Mouse (Mus musculus): ENCODE results near the gene Hoxa1. TPM values are rescaled to one million over a fixed set of nuclear protein-coding genes. Genes with fewer than 3 reads are reported as not detected.

Hoxa1 gene
- polyA plus RNA-seq, 1 experiment from 2014 or later = not detected

DNA sequence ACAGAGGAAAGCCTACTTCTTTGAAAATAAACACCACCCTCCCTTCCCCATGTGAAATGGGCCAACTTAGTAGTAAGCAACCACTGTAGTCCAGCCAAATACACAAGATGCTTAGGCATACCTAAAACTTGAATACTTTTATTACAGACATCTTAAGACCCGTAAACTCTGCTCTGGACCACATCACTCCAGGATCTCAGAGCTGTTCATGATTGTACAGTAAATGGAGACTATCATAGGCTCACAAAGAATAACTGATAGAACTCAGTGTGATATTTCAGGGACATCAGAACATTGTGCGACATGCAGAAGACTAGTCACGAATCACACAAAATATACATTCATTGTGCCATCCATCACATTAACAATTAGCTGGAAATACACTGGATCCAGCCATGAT is 2.6 kb downstream of the Hoxa1 start:
- no peak overlapping the region for H3K4me2 ChIP-seq (ENCODE audit: low read length)
- H3K27me3 ChIP-seq (replicated peaks; ENCODE audit: control insufficient read depth, insufficient read depth, low read length) = peaks cover 91% of the 10 kb centered on the region
- no peaks in the 10 kb centered on the region for H3K36me3 ChIP-seq (ENCODE audit: control insufficient read depth, insufficient read depth)
- peaks cover 12% of the 10 kb centered on the region for H3K4me1 ChIP-seq (replicated peaks; ENCODE audit: control insufficient read depth, insufficient read depth, low read length)
- H3K27ac ChIP-seq (ENCODE audit: low read length) = no peak overlapping the region
- no peak for ATAC-seq
- H3K9me3 ChIP-seq (ENCODE audit: control insufficient read depth, low read length) = no peaks in the 10 kb centered on the region
- no peak overlapping the region for H3K9ac ChIP-seq (replicated peaks; ENCODE audit: low read depth, low read length)
- WGBS = 30% methylated on average over 3 of the region's 3 CpGs
- no peak overlapping the region for H3K4me3 ChIP-seq (replicated peaks; ENCODE audit: low read length)

DNA sequence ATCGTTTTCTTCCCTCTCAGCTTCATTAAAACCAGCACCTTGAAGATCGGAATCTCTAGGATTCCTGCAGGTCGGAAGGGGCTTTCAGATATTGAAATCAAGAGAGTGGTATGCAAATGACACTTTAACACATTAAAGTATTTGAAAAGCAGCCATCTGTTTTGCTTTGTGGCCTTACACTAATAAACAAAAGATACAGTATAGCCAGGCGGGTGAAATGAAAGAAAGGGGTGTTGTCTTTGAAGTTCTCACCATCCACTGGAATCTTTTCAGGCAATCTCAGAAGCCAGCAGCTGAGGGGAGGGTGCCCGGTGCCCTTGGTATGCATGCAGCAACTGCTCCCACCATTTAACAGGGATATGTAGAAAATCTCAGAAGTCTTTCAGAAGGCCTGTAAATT is 4.1 kb downstream of the Hoxa1 start:
- Histone ChIP-seq H3K9me3 (ENCODE audit: control insufficient read depth, low read length) (peaks cover 4% of the 10 kb centered on the region; the same call in 1 of the 2 replicates), H3K9ac (replicated peaks; ENCODE audit: low read depth, low read length) (no peak overlapping the region), H3K4me3 (replicated peaks; ENCODE audit: low read length) (no peak overlapping the region), H3K27me3 (replicated peaks; ENCODE audit: control insufficient read depth, insufficient read depth, low read length) (peaks cover 90% of the 10 kb centered on the region), H3K36me3 (ENCODE audit: control insufficient read depth, insufficient read depth) (no peaks in the 10 kb centered on the region), H3K4me1 (replicated peaks; ENCODE audit: control insufficient read depth, insufficient read depth, low read length) (peaks cover 12% of the 10 kb centered on the region), H3K27ac (ENCODE audit: low read length) (no peak overlapping the region), H3K4me2 (ENCODE audit: low read length) (no peak overlapping the region)
- 2% methylated on average over 5 of the region's 5 CpGs for WGBS
- no peak for ATAC-seq

DNA sequence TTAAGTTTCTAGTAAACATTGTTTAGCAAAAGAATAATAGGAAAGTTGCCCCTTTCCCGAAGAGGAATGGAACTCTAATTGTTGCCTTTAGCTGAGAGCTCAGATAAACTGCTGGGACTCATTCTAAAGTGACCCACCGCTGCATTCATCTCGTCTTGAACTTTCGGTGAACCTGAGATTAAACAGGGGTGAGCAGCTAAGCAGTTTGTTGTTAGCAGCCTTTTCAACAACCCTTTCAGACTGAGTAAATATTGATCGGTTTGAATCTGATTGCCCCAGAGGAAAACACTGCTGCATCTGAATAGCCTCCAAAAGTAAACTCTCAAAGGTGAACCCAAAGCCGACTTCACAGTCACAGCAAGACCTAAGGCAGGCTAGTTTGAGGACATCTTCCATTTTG is 4.8 kb downstream of the Hoxa1 start:
- peaks cover 4% of the 10 kb centered on the region; the same call in 1 of the 2 replicates for H3K9me3 ChIP-seq (ENCODE audit: control insufficient read depth, low read length)
- peaks cover 5% of the 10 kb centered on the region for H3K4me1 ChIP-seq (replicated peaks; ENCODE audit: control insufficient read depth, insufficient read depth, low read length)
- H3K4me2 ChIP-seq (ENCODE audit: low read length) = no peak overlapping the region
- no peak for ATAC-seq
- H3K27ac ChIP-seq (ENCODE audit: low read length) = no peak overlapping the region
- H3K4me3 ChIP-seq (replicated peaks; ENCODE audit: low read length) = no peak overlapping the region
- no peak overlapping the region for H3K9ac ChIP-seq (replicated peaks; ENCODE audit: low read depth, low read length)
- H3K27me3 ChIP-seq (replicated peaks; ENCODE audit: control insufficient read depth, insufficient read depth, low read length) = peaks cover 89% of the 10 kb centered on the region
- H3K36me3 ChIP-seq (ENCODE audit: control insufficient read depth, insufficient read depth) = no peaks in the 10 kb centered on the region
- 2% methylated on average over 6 of the region's 6 CpGs for WGBS

DNA sequence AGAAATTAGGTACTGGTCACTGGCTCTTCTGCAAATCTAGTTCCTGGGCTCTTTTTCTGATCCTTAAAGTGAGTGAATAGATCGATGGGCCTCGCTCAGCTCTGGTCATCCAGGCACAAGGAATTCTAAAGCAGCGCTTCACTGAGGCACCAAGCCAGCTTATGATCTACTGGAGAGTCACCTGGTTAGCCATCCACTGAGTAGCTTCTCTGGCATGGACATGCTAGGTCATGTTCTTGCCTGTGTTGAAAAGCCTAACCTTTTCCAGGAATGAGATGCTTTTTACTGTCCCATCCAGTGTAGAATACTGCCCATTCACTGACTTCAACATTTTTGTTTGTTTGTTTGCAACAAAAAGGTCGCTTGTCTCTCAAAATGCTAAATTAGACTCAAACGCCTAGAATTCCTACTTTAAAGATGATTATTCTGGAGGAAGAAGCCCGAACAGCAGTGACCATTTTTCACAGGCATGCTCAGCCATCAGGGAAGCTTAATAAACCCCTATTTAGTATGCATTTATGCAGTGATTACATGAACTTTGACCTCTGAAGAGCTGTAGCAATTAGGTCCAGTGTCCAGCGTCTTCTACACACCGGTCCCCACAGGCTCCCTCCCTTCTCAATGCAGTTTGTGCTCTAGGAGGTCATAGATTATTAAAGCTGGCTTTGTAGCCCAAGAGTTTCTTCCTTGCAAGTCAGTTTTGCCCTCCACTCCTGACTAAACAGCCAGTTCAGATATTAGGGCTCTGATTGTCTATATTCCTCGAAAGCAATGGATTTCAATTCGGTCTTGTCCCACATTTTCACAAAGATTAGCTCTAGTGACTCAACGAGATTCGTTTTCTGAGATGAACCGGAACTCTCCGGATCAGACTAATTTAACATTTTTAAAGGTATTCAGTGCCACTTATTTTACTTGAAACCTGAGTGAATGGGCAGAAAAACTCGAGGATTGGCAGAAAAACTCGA is 5.6 kb downstream of the Hoxa1 start:
- no peak for ATAC-seq
- 2% methylated on average over 16 of the region's 16 CpGs for WGBS
- Histone ChIP-seq H3K4me1 (replicated peaks; ENCODE audit: control insufficient read depth, insufficient read depth, low read length) (no peaks in the 10 kb centered on the region), H3K27ac (ENCODE audit: low read length) (no peak overlapping the region), H3K27me3 (replicated peaks; ENCODE audit: control insufficient read depth, insufficient read depth, low read length) (peaks cover 89% of the 10 kb centered on the region), H3K9me3 (ENCODE audit: control insufficient read depth, low read length) (peaks cover 4% of the 10 kb centered on the region; the same call in 1 of the 2 replicates), H3K9ac (replicated peaks; ENCODE audit: low read depth, low read length) (no peak overlapping the region), H3K36me3 (ENCODE audit: control insufficient read depth, insufficient read depth) (no peaks in the 10 kb centered on the region), H3K4me3 (replicated peaks; ENCODE audit: low read length) (no peak overlapping the region), H3K4me2 (ENCODE audit: low read length) (no peak overlapping the region)

DNA sequence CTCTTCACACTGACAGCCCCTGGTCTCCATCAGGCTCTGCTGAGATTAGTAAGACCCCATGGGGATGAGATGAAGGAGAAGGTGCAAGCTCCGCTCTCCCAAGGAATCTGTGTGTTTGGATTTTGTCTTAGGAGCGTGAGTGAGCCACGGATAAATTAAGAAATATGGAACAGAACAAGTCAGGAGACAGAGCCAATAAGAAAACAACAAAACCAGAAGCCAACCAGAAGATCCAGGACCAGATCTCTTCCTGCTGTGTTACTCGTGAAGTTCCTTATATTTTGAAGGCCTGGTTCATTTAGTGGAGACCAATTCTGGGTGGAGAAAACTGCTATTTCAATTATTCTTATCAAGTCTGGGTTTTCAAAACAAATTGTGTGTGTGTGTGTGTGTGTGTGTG is 6.5 kb downstream of the Hoxa1 start:
- no peak overlapping the region for H3K9ac ChIP-seq (replicated peaks; ENCODE audit: low read depth, low read length)
- WGBS = 1% methylated on average over 4 of the region's 4 CpGs
- H3K27ac ChIP-seq (ENCODE audit: low read length) = no peak overlapping the region
- peaks cover 88% of the 10 kb centered on the region for H3K27me3 ChIP-seq (replicated peaks; ENCODE audit: control insufficient read depth, insufficient read depth, low read length)
- no peak overlapping the region for H3K4me2 ChIP-seq (ENCODE audit: low read length)
- H3K4me1 ChIP-seq (replicated peaks; ENCODE audit: control insufficient read depth, insufficient read depth, low read length) = no peaks in the 10 kb centered on the region
- no peaks in the 10 kb centered on the region for H3K36me3 ChIP-seq (ENCODE audit: control insufficient read depth, insufficient read depth)
- no peak overlapping the region for H3K4me3 ChIP-seq (replicated peaks; ENCODE audit: low read length)
- peaks cover 4% of the 10 kb centered on the region; the same call in 1 of the 2 replicates for H3K9me3 ChIP-seq (ENCODE audit: control insufficient read depth, low read length)
- ATAC-seq = no peak

DNA sequence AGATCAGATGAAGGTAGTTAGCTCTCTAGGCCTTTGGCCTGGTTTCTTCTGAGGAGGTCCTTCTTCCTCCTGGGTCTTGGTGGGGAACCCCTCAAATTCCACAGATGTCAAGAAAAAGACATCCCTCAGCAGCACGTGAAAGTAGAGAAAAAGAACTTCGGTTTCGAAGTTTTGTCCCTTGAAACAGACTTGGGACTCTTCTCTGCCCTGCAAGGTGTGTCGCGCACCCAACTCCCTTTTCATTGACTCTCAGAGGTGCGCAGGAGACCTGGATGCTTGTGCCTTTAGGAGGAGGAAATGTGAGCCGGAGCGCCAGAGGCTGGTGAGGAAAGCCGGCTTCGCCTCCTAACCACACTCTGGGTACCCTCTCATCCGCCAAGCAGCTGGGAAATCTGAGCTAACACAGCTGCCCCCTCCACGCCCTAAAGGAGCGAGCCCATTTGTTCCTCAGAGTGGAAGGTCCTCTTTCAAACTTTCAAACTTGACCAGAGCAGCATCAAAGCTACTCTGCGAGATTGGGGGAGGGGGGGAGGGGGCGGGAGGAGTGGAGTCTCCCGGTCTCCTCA is 7.6 kb downstream of the Hoxa1 start:
- Histone ChIP-seq H3K27me3 (replicated peaks; ENCODE audit: control insufficient read depth, insufficient read depth, low read length) (peaks cover 81% of the 10 kb centered on the region), H3K9me3 (ENCODE audit: control insufficient read depth, low read length) (peaks cover 4% of the 10 kb centered on the region; the same call in 1 of the 2 replicates), H3K4me3 (replicated peaks; ENCODE audit: low read length) (no peak overlapping the region), H3K27ac (ENCODE audit: low read length) (no peak overlapping the region), H3K9ac (replicated peaks; ENCODE audit: low read depth, low read length) (no peak overlapping the region), H3K4me1 (replicated peaks; ENCODE audit: control insufficient read depth, insufficient read depth, low read length) (no peaks in the 10 kb centered on the region), H3K4me2 (ENCODE audit: low read length) (no peak overlapping the region), H3K36me3 (ENCODE audit: control insufficient read depth, insufficient read depth) (no peaks in the 10 kb centered on the region)
- 3% methylated on average over 16 of the region's 16 CpGs for WGBS
- no peak for ATAC-seq

DNA sequence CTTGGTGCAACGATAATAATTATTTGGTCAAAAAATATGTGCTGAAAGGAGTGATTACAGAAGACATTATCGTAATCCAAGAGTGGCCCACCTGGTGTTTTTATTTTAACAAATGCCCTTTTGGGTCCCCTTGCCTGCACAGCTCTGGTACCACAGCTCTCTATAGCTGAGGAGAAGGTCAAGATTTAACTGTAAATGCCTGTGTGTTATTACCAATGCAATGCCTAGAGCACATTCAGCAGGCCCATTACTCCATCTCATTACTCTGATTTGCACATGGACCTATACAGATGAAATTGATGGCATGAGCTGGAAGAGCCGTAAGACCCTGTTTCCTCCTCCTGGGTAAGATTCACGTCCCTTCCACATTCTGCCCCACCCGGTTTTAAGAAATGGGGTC is 19.0 kb downstream of the Hoxa1 start:
- no peak overlapping the region for H3K9ac ChIP-seq (replicated peaks; ENCODE audit: low read depth, low read length)
- no peaks in the 10 kb centered on the region for H3K27me3 ChIP-seq (replicated peaks; ENCODE audit: control insufficient read depth, insufficient read depth, low read length)
- H3K4me3 ChIP-seq (replicated peaks; ENCODE audit: low read length) = no peak overlapping the region
- no peaks in the 10 kb centered on the region for H3K4me1 ChIP-seq (replicated peaks; ENCODE audit: control insufficient read depth, insufficient read depth, low read length)
- H3K4me2 ChIP-seq (ENCODE audit: low read length) = no peak overlapping the region
- no peaks in the 10 kb centered on the region for H3K36me3 ChIP-seq (ENCODE audit: control insufficient read depth, insufficient read depth)
- H3K9me3 ChIP-seq (ENCODE audit: control insufficient read depth, low read length) = no peaks in the 10 kb centered on the region
- WGBS = 89% methylated on average over 5 of the region's 5 CpGs
- H3K27ac ChIP-seq (ENCODE audit: low read length) = no peak overlapping the region
- no peak for ATAC-seq

DNA sequence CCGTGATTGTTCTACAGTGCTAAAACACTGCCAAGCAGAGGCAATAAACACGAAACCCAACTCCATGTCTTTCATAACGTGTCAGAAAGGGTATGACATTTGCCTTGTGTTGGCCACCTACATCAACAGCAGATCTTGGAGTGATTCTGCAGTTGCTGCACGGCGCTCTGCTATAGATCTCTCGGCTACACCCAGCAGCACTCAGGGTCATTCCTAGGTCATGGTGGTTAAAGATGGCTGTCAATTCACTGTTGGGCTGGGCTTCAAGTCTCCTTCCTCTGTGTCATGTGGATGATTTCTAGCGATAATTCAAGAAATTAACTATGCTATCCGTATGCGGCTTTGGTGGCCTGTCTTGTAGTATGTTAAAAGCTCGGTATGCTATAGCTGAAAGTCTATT is 19.5 kb downstream of the Hoxa1 start:
- H3K36me3 ChIP-seq (ENCODE audit: control insufficient read depth, insufficient read depth) = no peaks in the 10 kb centered on the region
- no peak overlapping the region for H3K4me2 ChIP-seq (ENCODE audit: low read length)
- no peak overlapping the region for H3K4me3 ChIP-seq (replicated peaks; ENCODE audit: low read length)
- H3K9me3 ChIP-seq (ENCODE audit: control insufficient read depth, low read length) = no peaks in the 10 kb centered on the region
- no peaks in the 10 kb centered on the region for H3K27me3 ChIP-seq (replicated peaks; ENCODE audit: control insufficient read depth, insufficient read depth, low read length)
- no peaks in the 10 kb centered on the region for H3K4me1 ChIP-seq (replicated peaks; ENCODE audit: control insufficient read depth, insufficient read depth, low read length)
- no peak overlapping the region for H3K27ac ChIP-seq (ENCODE audit: low read length)
- no peak overlapping the region for H3K9ac ChIP-seq (replicated peaks; ENCODE audit: low read depth, low read length)
- WGBS = 82% methylated on average over 10 of the region's 10 CpGs
- ATAC-seq = no peak

DNA sequence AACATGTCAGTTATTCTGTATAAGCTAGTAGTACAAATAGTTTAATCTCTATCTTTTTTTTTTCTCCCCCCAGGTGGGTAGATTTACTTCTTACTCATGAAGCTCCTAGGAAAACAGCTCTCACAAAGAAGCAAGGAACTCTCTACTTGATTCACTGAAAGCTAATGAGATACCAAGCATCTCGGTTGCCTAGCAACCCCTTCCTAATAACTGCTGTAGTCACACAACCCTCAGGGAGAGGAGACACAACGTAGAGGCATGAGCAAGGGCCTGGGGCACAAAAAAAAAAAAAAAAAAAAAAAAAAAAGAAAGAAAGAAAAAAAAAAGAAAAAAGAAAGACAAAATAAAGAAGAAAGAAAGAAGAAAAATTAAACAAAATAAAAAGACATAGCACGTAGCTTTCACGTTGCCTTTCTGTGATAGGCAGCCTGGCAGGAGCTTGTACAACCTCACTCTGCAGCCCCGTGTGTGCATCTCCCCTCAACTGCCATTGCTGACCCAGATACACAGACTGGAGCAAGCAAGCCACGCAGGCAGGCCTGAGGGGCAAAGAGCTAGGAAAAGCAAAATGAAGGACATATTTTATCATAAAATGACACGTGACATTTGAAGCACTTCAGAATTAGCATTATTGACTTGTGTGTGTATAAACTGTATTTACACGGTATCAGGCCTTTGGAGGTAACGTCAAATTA is 20.1 kb downstream of the Hoxa1 start:
- H3K27me3 ChIP-seq (replicated peaks; ENCODE audit: control insufficient read depth, insufficient read depth, low read length) = no peaks in the 10 kb centered on the region
- H3K4me2 ChIP-seq (ENCODE audit: low read length) = no peak overlapping the region
- H3K4me1 ChIP-seq (replicated peaks; ENCODE audit: control insufficient read depth, insufficient read depth, low read length) = no peaks in the 10 kb centered on the region
- no peak overlapping the region for H3K27ac ChIP-seq (ENCODE audit: low read length)
- WGBS = 41% methylated on average over 9 of the region's 9 CpGs
- H3K9ac ChIP-seq (replicated peaks; ENCODE audit: low read depth, low read length) = no peak overlapping the region
- ATAC-seq = peak; percentile 73; the same call in 1 of the 2 replicates
- H3K36me3 ChIP-seq (ENCODE audit: control insufficient read depth, insufficient read depth) = no peaks in the 10 kb centered on the region
- H3K4me3 ChIP-seq (replicated peaks; ENCODE audit: low read length) = no peak overlapping the region
- H3K9me3 ChIP-seq (ENCODE audit: control insufficient read depth, low read length) = no peaks in the 10 kb centered on the region
